Mouse (Mus musculus) layer of hippocampus, adult 8-10 months (tissue): ENCODE results near the gene Heg1. TPM values are rescaled to one million over a fixed set of nuclear protein-coding genes. Genes with fewer than 3 reads are reported as not detected.

Source experiments
- DNase-seq, 2 experiments: peaks; one replicate each; pipeline ENCODE4 v3.0.0; 2022; ENCODE audit warnings: low spot score in 2 of 2
- total RNA-seq, 4 experiments: library from RNA; stranded (reverse); gene quantifications; 2 replicates each; pipeline ENCODE4 v1.2.4; 2022

Gene Heg1
- total RNA-seq = 10 to 100 TPM; 27.2 to 29.3 (median 28.4) TPM

DNA sequence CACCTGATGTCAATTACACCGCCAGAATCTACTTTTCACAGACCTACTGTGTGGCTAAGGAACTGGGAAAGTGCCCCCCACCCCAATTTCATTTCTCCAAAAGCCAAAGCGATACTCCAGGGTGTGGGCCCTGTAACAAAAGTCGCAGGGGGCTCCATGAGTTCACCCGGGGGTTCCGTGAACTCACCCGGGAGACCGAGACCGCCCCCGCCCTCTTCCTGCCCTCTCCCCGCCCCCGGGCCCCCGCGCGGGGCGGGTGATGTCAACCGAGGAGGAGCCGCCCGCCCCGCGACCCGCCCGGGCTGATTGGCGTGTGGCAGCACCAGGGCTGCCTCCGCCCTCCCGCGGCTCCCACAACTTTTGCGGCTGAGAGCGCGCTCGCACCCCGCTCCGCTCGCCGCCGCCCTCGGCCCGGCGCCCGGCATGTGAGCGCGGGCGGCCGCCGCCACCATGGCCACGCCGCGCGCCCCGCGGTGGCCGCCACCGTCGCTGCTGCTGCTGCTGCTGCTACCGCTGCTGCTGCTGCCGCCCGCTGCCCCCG is at the start of gene Heg1:
Heg1 (plus strand) TSS at position 209 of the 541 bp plus-strand sequence.
- DNase-seq = peak; percentile 17 to 30

GRCm38 (mm10) chr16:33635836-33636595 is 48.2 kb upstream of the Heg1 start:
- no peak for DNase-seq

DNA sequence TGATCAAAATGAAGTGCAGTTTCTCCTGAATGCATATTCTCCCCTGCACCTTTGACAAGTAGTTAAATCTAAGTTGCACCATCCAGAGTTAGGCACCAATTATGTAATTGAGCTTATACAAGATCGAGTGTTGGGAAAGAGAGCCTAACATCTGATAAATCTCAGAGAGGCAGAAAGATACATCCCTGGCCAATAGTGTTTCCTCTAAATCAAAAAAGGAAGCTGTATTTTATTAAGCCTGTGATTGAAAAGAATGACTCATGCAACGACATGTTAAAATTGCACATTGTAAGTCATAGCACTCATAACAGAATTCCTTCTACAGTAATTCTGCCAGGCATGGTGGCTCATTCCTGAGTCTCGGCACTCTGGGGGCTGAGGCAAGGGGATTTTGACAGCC is 42.4 kb upstream of the Heg1 start:
- no peak for DNase-seq

- DNase-seq = no peak
These were observed 31.1 kb upstream of the Heg1 start for GRCm38 (mm10) chr16:33653116-33653515.

GRCm38 (mm10) chr16:33655443-33655842 is 28.7 kb upstream of the Heg1 start:
- no peak for DNase-seq

GRCm38 (mm10) chr16:33657191-33657590 is 27.0 kb upstream of the Heg1 start:
- no peak for DNase-seq

DNA sequence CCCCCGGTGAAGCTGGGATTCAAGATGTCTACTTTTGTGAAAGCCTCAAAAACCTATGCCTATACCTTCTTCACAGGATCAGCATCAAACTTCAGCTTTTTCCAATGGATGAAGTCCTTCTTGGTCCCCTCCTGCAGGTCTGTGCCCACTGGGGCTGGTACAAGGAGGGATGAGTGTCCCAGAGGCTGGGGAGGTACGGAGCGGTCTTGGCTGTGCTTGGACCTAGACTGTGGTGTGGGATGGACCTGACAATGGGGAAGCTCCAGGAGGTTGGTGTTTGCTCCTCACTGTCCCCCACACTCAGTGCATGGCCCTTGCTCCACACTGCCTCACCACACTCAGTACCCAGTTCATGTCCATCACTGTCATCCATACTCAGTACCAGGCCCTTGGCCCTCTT is 26.0 kb upstream of the Heg1 start:
- DNase-seq = no peak

GRCm38 (mm10) chr16:33659521-33659920 is 24.6 kb upstream of the Heg1 start:
- no peak for DNase-seq

GRCm38 (mm10) chr16:33660125-33660524 is 24.0 kb upstream of the Heg1 start:
- no peak for DNase-seq

DNA sequence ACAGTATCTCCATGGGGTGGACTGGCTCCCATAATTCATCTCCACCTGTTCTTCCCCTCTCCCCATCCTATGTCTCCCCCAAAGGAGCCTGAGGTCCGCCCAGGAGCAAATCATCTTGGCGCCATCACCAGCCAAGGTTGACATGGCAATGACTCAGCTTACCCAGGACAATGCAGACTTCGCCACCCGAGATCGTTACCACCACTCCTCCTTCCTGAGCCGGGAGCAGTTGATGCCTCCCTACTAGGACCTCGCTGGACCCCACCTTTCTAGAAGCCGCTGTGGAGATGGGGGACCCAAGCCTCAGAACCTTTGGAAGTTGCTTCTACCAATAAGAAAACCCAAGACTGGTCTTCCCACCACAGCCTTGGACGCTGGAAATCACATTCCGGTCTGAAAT is 21.3 kb upstream of the Heg1 start:
- DNase-seq = no peak

DNA sequence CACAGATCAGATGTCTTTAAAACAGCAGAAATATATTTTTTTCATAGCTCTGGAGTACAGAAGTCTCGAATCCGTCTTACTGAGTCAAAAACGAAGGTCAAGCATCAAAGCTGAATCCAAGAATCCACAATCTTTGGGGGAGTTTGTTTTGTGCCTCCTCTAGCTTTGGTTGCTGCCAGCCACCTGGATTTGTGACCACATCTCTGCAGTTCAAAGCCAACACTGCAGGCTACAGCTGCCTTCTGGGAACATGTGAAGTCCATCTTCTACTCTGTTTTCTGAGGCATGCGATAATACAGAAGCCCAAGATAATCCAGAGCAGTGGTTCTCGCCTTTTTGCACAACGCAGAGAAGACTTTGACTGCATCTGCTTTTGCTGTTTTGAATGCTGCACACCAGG is 17.9 kb upstream of the Heg1 start:
- DNase-seq = no peak

DNA sequence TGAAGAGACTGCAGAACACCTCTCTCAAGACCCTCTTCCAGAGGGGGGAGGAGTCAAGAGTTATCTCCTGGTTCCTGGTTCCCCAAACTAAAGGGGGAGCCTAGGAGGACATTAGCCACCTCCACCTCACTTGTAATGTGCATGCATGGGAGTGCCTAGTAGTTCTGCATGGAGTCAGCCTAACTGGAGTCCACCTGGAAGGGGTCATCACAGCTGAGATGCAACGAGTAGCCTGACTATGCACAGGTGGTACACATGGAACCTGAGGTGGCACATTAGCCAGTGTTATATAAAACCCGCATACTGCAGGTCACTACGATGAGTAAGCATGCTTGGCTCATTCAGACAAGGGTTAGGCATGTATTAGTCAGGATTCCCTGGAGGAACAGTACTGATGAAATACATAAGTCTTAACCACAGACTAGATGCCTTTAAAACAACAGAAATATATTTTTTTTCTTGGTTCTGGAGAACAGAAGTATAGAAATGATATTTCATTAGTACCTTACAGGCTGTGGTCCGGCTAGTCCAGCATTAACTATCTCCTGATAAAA is 17.1 kb upstream of the Heg1 start:
- DNase-seq = no peak

- no peak for DNase-seq
These were observed 15.7 kb upstream of the Heg1 start for GRCm38 (mm10) chr16:33668448-33668847.

- no peak for DNase-seq
These were observed 15.1 kb upstream of the Heg1 start for GRCm38 (mm10) chr16:33669072-33669471.

DNA sequence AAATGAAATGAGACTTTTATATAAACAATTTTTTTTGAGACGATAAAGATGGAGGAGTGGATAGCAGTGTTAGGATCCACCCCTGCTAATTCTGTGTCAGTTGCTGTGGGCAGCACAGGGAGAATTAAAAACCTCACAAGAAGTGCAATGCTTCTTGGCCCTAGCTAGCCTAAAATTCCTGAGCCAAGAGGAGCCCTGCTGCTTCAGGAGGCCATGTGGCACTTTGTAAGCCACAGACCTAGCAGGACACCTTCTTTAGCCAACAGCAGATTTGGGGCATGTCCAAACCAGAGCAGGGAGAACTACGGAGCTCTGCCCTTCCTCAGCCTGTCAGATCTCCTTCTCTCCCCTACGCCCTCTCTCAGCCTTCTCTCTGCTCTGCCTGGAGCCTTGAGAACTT is 13.8 kb upstream of the Heg1 start:
- DNase-seq = no peak

DNA sequence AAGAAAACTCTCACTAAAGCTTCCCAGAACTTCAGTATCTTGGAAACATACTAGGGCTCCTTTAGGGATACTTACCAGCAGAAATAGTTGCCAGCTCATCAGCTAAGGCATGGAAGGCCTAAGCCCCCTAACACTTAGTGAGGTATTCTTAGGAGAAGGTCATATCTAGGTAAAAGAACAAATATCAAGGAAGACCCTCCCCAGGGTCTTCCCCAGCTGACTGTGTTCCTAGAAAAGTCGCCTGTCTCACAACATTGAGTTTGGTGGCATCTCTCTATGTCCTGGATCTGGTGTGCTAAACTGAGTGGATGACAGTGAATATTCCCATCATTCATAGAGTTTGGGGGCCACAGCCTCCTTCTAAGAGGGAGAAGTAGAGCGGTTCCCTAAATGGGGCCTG is 13.2 kb upstream of the Heg1 start:
- DNase-seq = no peak

DNA sequence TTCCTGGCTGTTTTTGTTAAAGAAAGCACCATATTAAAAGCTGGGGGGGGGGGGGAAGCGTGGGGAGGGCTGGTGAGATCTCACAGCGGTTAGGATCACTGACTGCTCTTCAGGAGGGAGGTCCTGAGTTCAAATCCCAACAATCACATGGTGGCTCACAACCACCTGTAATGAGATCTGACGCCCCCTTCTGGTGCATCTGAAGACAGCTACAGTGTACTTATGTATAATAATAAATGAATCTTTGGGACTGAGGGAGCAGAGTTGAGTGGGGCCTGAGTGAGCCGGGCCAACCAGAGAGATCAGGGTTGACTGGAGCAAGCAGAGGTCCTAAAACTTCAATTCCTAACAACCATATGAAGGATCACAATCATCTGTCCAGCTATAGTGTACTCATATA is 12.0 kb upstream of the Heg1 start:
- no peak for DNase-seq

GRCm38 (mm10) chr16:33672643-33673042 is 11.5 kb upstream of the Heg1 start:
- no peak for DNase-seq

- peak in 1 of 2 experiments; percentile 33 for DNase-seq
These were observed 10.6 kb upstream of the Heg1 start for GRCm38 (mm10) chr16:33673530-33674109.

- no peak for DNase-seq
These were observed 8.9 kb upstream of the Heg1 start for GRCm38 (mm10) chr16:33675151-33675847.

DNA sequence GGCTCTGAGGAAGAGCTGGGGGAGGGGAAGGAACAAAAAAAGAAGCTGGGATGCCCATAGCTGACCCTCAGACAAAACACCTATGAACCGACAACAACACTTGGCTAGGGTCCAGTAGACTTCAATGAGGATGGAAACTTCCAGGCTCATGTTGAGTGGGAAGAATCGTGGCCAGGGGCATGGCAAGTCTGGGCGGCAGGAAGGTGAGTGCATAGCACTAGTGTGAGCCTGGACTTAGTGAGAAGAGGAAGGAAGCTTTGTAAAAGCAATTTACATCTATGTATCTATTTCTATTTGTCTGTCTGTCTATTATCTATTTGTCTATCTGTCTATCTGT is 8.4 kb upstream of the Heg1 start:
- no peak for DNase-seq
